ENCODE assay signal across 8 mouse cellular contexts in the genomic region with DNA sequence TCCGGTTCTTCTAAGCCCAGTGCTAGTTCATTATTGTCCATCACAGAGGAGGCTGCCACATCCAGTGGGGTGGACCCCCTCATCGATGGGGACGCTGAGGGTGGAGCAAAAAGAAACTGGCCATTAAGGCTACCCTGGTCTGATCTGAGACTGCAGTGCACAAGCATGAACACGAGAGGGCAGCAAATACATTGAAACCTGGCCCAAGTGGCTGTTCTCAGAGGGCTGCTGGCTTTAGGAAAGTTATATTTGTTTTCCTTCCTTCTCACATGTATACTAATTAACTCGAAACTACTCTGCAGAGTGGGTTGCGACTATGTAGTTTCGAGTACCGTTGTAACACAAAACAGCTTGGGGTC.
DNase-seq lines count a peak whose midpoint lies in the region; ATAC-seq and TF ChIP-seq lines count a peak whose summit lies in the region.

No protein-coding gene starts in this region.

- H3K9me3 ChIP-seq in forebrain, postnatal 0 days (ENCODE audit: low read length): no peaks in the 10 kb centered on the region
- no peaks in the 10 kb centered on the region for H3K9me3 ChIP-seq in hindbrain, embryonic 15.5 days

- peak; percentile 84 for ATAC-seq in forebrain, postnatal 0 days
- ATAC-seq in hindbrain, embryonic 15.5 days (ENCODE audit: low FRiP score, low read depth): peak; percentile 87
- peak; percentile 96 for ATAC-seq in megakaryocyte-erythroid progenitor cell, adult 5-6 weeks (replicated peaks; ENCODE audit: low FRiP score, low TSS enrichment, poor library complexity, severe bottlenecking)

- no peak overlapping the region for H3K4me2 ChIP-seq in forebrain, postnatal 0 days (ENCODE audit: low read depth)
- no peak overlapping the region for H3K4me2 ChIP-seq in hindbrain, embryonic 15.5 days

- 8% methylated on average over 8 of the region's 8 CpGs for WGBS in forebrain, postnatal 0 days
- 18% methylated on average over 8 of the region's 8 CpGs for WGBS in hindbrain, embryonic 15.5 days

- H3K4me3 ChIP-seq in forebrain, postnatal 0 days (ENCODE audit: low read depth, low read length): no peak overlapping the region
- no peak overlapping the region for H3K4me3 ChIP-seq in hindbrain, embryonic 15.5 days

- no peaks in the 10 kb centered on the region for H3K36me3 ChIP-seq in forebrain, postnatal 0 days (ENCODE audit: insufficient read depth)
- H3K36me3 ChIP-seq in hindbrain, embryonic 15.5 days: no peaks in the 10 kb centered on the region

- H3K27me3 ChIP-seq in forebrain, postnatal 0 days (ENCODE audit: insufficient read depth, low read length): no peaks in the 10 kb centered on the region
- H3K27me3 ChIP-seq in hindbrain, embryonic 15.5 days: no peaks in the 10 kb centered on the region

- H3K9ac ChIP-seq in forebrain, postnatal 0 days: no peak overlapping the region
- no peak overlapping the region for H3K9ac ChIP-seq in hindbrain, embryonic 15.5 days

- H3K27ac ChIP-seq in forebrain, postnatal 0 days (ENCODE audit: low read depth, low read length): no peak overlapping the region
- H3K27ac ChIP-seq in hindbrain, embryonic 15.5 days (replicated peaks): no peak overlapping the region

- TF ChIP-seq CTCF in forebrain, postnatal 0 days (IDR thresholded peaks at IDR 0.05; ENCODE audit: low read depth): peak; percentile 97

- DNase-seq in ovary, postnatal 10 days (ENCODE audit: low spot score): peak; percentile 20
- no peak for DNase-seq in ovary, adult 18-20 months (ENCODE audit: low spot score)
- DNase-seq in cerebellum, adult 18-20 months: peak; percentile 61 to 73
- peak; percentile 85 for DNase-seq in forebrain, postnatal 0 days
- peak; percentile 50 to 61 for DNase-seq in layer of hippocampus, postnatal 36 days
- DNase-seq in right cerebral cortex, postnatal 4 days: peak; percentile 64

- no peaks in the 10 kb centered on the region for H3K4me1 ChIP-seq in forebrain, postnatal 0 days (ENCODE audit: insufficient read depth)
- no peaks in the 10 kb centered on the region for H3K4me1 ChIP-seq in hindbrain, embryonic 15.5 days (replicated peaks)
